Mouse (Mus musculus): ENCODE measurements around the gene Spop.
"Not testable (repeated sequence)": the region's sequence is repeated elsewhere in the genome, so short reads cannot be mapped to it uniquely, and the experiment has no call there.

Spop gene

DNA sequence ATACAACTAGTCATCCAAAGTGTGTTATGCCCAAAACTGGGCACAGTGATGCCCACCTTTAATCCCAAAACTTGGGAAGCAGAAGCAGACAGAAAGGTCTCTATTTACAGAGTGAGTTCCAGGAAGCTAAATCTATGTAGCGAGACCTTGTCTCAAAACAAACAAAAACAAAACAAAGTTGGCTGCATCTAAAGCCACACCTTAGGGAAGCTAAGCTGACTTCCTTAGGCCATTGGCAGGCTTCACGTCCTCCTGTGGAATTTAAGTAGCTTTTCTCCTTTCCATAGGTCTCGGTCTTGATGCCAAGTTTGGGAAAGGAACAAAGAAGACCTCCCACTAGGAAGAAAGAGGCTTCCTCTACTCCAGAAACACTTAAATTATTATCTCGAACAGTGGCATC is 22.7 kb upstream of the Spop start:
- DNase-seq (ENCODE audit: low read depth) = no peak

DNA sequence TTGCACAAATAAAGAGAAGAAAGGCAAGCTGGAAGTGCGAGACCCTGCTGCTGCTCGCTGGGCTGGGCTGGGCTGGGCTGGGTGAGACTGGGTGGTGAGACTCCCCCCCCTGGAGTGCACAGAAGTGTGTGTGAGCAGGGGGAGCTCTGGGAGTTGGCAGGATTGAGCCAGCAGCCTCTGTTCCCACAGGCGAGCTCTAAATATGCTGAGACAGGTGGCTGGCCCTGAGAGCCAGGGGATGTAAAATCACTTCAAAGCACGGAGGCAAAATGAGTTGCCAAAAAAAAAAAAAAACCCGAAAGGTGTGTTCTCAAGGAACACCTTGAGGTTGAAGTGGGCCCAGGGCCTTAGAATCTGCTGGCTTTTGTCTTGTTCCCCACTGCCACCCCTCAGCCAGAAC is 22.1 kb upstream of the Spop start:
- DNase-seq (ENCODE audit: low read depth) = no peak

DNA sequence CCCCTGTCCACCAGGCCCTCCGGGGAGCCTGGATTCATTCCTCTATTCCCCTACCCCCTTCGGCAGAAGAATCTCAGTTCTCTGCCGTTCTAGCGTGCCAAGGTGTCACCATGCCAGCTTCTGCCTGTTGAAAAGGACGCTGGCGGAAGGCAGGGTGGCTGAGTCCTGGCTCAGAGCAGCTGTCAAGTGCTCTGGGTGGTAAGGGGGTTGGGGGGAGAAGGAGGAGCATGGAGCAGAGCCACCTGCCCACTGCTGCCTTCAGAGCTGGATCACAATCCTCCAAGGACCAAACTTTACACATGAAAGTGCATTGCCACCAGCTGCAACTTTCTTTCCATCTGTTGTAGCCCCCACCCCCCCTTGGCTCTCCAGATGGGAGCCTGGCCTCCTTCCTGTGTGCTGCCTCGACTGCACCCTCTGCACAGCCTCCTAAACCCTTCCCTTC is 21.6 kb upstream of the Spop start:
- DNase-seq (ENCODE audit: low read depth) = no peak

DNA sequence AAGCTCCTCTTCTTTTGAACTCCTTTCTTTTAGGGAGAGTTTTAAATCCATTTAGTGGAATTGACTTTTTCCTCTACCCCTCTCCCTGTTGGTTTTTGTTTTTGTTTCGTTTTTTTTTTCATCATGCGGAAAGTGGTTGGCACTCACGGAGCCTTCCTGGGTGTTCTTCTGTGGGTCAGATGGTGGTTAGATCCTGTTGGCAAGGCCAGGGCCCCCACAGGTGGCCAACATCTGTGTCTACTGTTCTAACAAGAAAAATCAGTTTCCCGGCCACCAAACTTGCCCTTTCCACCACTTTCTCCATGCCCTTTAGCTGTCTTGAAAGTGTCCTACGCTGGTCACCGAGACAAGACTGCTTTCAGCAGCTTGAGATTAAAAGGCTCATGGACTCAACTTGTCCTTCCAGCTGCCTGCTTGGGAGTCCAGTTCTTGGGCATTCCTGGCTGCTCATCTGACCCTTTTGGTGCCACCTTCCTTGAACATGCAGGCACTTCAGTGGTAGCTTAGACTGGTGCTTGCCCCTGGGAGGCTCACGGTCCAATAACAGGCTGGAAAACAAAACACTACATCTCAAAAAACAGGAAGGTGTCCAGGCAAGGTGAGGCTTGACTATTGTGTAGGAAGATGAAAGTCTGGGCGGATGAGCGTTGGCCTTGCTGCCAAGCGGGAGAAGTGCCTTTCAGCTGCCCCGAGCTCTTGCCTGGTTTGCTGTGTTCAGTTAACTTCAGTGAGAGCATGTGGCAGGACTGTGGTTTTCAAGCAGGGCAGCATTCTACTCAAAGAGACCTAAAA is 21.0 kb upstream of the Spop start:
- no peak for DNase-seq (ENCODE audit: low read depth)

DNA sequence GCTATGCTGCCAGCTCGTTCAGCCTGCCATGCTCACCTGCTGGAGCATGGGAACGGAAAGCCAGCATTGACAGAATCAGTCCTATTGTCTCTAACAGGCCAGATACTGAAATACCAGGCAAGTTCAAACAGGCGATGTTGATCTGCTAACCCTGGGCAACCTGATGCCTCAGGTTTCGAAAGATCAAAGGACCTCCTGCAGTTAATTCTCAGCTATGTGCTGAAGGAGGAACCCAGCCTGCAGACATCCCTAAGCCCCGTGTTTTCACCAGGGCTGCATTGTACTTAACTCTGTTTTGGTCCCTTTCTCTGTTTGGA is 20.4 kb upstream of the Spop start:
- DNase-seq (ENCODE audit: low read depth) = no peak

DNA sequence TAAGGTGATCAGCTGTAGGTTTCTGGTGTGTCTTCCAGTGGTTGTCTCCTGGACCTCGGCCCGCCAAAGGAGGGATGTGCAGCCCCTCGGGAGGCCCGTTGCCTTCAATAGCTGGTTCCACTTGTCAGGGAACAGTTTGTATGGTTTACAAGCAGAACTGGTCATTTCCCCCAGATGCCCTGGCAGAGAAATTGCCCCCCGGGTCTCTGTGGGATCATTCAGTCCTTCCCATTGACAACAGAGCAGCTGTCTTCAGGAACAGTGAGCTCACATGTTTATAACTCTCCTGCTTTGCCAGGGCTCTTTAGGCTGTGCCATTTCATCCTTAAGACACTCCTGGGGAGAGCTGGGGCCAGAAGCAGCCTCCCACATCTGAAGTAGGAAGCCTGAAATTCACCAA is 19.8 kb upstream of the Spop start:
- no peak for DNase-seq (ENCODE audit: low read depth)

DNA sequence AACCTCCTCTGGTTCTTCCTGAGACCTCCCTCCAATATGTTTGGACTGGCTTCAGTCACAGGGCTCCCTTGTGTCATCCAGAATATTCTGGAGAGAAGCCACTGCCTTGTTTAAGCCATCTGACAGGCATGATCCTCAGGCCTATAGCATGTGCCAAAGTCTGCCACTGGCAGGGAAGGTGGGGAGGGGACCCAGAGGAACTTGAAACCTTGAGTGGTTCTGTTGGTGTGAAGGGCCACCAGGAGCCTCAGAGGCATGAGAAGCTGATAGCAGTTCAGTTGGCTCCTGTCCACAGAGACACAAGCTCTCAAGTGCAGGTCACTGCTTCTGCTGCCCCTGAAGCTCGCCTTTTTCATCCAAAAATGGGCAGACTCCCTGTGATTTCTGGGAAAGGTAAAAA is 17.3 kb upstream of the Spop start:
- no peak for DNase-seq (ENCODE audit: low read depth)

DNA sequence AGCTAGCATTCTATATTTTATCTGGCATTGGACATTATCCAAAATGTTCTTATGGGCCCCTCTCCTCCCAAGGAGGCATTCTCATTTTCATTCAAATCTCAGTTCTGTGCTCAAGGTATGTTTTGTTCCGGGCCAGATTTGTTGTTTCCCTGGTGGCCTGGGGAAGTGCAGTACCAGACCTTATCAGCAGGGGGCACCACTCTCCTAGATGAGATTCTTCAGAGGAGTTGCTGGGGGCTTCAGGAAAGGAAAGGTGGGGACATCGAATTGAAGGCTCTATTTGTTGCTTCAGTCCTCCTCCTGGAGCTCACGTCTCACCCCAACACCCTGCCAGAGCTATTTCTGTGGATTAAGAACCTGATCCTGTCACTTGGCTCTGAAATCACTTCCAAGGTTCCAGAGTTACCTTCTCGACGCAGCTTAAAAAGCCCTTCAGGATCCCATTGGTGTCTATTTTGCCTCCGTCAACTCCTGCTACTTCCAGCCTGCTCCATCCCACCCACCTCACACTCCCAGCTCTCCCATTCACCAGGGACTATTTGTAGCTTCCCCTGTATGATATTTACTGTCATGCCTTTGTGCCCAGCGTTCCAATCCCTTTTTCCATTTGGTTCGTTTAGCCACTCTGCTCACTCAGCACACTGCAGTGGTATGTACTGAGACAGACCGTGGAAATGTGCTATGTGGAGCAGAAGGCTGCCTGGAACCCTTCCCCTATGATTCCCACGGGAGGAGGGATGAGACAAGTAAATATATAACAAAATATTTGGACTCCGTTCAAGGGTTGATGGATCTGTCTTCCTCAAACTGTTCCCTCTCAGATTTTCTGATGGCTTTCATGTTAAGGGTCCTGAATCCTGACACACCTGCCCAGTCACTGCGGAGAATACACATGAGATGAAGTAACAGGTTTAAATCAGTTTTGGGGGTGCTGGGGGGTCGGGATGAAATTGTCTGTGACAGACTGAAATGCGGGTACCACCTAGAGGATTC is 15.7 kb upstream of the Spop start:
- DNase-seq (ENCODE audit: low read depth) = peak; percentile 53

DNA sequence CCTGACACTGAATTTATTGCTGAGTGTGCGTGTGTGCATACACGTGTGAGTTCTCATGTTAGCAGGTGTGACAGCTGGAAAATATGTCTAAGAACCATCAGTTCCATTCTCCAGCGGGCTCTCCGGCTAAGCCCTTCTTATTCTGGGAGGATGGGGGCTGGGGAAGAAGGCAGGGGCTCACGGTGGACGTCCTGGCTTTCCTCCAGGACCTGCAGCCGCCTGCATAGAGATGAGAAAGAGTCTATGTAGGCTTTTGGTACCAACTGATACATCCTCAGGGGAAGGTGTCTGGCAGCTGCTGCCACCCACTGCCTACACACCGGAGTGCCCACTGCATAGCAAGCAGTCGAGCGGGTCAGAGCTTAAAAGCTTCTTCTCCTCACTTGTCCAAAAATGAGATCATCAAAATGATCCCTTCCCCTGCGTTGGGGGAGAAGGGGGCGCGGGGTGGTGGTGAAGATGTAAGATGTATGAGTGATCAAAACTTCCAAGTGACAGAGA is 14.3 kb upstream of the Spop start:
- DNase-seq (ENCODE audit: low read depth) = no peak

DNA sequence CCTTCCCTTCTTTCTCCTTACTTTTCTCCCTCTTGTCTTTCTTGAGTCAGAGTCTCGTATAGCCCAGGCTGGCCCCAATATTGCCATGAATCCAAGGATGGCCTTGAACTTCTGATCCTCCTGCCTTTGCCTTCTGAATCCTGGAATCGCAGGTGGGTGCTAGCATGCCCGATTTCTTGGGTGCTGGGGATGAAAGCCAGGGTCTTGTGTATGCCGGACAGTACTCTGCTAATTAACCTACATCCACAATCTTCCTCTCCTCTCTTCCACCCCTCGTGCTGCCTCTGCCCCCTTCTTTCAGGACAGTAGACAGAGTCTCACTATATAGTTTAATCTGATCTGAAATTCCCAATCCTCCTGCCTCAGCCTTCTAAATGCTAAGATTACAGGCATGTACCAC is 12.3 kb upstream of the Spop start:
- no peak for DNase-seq (ENCODE audit: low read depth)

DNA sequence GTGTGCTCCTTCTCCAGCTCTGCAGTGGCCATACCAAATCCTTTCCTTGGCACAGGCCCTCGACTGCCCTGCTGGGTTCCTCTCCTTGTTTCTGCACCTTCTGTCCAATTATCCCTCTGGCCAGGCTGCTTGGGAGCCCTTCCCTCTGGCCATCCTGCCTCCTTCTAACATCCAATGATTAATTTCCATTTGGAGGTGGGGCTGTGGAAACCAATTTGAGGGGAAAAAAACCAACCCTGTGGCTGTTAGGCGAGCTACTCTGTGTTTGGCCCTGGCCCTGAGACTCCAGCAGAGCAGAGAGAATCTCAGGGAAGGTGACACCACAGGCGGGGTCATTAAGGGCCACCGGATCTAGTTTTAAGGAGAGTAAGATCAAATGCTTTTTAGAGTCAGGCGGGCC is 11.7 kb upstream of the Spop start:
- no peak for DNase-seq (ENCODE audit: low read depth)

DNA sequence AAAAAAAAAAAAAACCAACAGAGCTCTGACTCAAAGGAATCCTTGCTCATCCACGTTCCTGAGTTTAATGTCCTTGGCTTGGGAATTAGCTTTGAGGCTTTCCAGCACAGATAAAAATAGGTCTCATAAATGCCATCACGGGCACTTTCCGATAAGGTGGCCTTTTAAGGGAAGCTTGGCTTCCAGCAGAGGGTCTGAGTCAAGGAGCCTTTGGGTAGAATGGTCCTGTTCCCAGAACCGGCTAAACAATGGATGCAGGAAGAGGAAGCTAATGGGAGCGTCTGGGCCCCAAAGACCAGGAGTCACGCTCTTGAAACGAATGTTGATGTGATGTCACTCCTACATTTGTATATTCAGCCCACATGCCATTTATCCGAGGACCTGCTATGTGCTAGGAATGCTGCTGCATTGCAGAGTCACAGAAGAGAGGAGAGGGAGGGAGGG is 11.2 kb upstream of the Spop start:
- no peak for DNase-seq (ENCODE audit: low read depth)

DNA sequence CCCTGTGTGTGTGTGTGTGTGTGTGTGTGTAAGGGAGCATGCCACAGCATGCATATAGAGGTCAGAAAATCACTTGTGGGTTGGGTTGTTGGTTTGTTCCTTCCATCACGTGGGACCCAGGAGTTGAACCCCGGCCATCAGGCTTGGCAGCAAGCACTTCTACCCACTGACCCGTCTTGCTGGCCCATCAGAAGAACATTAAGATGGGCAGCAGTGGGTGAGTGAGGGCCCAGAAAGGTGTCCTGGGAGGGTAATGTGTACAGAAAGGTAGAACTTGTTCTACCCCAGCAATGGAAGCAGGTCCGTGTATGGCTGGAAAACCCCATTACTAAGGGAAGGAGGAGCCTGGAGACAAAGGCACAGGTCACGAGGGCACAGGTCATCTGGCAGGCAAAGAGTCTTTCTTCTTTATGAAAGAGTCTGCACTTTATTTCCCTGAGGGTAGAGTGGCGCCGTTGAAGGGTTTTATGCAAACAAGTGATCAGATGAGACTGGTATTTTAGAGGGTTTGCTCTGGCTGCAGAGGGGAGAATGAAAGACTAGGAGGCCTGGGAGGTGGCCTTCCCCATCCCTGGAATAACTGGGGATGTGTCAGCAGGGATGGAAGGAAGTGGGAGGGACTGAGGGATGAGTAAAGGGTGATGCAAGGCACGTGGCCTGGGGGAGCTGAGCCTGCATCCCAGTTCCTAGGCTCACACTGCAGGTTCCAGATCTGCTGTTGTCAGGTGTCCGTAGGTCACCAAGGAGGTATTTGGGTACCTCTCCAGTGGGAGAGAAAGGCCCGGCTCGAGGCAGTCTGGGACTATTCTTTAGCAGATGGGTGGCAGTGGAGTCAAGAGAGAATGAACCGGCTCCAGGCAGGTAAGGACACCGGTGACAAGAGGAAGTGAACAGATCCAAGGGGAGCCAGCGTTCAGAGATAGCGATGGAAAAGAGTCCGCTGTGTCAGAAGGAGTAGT is 10.2 kb upstream of the Spop start:
- DNase-seq (ENCODE audit: low read depth) = no peak

DNA sequence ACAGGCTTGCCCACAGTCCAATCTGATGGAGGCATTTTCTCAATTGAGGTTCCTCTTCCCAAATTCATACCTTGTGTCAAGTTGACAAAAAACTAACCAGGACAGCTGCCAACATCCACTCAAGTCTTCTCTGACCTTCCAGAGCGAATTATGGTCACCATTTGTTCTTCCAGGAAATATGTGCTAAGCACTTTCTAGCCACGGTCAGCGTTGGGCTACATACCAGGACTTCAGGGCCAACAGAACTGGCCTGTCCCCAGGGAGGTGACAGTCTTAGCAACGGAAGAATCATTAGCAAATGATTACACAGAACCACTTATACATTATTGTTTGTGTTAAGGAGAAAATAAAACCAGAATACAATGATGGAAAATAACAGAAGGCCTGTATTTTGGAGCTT is 8.1 kb upstream of the Spop start:
- no peak for DNase-seq (ENCODE audit: low read depth)

DNA sequence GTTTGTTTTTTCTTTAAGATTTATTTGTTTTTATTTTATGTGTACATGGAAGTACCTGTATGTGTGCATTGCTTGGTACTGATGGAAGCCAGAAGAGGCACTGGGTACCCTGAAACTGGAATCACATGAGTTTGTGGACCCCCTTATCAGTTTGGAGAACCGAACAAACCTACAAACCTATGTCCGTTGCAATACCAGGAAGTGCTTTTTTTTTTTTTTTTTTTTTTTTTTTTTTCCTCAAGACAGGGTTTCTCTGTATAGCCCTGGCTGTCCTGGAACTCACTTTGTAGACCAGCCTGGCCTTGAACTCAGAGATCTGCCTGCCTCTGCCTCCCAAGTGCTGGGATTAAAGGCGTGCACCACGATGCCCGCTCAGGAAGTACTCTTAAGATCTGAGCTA is 7.5 kb upstream of the Spop start:
- DNase-seq (ENCODE audit: low read depth) = not testable (repeated sequence)

DNA sequence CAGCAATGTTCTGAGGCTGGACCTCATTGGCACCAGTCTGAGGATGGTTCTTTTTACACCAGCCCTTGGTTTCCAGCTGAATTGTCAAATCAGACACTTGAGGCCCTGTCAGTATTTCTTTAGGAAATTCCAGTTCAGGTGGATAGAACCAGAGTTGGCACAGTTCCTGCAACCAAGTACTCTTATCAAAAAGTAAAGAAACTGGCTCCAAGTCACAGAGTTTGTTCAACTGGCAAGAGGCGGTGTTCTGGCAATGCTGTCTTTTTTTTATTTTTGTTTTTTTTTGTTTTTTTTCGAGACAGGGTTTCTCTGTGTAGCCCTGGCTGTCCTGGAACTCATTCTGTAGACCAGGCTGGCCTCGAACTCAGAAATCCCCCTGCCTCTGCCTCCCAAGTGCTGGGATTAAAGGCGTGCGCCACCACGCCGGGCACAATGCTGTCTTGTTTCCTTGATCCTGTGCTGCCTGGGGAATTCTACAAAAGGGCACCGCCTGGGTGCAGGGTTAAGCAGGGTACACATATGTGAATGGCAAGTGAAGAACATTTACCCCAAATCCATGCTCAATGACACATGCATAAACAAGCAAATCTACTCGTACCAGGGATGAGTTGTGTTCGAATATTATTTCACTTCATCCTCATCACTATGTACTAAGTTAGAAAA is 4.3 kb upstream of the Spop start:
- no peak for DNase-seq (ENCODE audit: low read depth)

DNA sequence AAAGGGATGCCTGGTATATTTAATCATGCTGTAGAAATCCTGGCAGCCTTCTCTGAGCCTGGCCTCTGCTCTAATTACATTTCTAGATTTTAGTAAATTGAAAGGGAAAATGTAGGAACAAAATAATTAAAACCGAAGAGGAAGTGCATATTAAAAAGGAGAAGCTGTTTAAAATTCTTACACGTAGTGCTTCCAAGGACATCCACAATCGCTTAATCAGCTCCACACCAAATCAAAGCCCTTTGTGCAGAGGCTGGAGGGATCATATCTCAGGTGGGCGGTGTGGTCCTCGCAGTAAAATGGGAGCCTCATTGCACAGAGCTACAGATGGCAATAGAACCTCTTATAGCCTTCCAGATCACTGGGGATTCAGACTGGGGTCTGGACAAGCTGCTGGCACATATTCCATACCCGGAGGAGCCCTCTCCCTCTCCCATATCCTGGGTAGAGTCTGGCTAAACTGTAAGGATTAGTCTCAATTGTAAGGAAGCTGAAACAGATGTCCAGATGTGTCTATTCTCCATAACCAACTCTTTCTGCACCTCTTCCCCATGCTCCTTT is 2.3 kb upstream of the Spop start:
- no peak for DNase-seq (ENCODE audit: low read depth)

DNA sequence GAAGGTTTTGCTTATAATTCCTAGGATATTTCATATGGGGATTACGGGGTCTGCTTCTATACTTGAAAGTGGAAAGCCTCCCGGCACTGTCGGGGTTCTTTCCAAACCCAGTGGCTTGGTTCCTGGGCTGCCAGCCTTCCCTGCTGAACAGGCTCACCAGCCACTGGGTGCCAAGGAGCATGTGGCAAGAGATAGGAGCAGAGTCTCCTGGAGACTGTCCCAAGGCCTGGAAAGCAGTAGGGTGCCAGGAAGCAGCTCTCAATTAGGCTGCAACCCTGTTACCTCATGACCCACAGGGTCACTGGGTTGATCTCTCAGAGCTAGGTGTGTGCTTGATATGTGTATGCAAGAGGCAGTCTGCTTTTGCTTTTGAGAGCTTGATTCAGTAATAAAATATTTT is 1.3 kb upstream of the Spop start:
- DNase-seq (ENCODE audit: low read depth) = no peak

DNA sequence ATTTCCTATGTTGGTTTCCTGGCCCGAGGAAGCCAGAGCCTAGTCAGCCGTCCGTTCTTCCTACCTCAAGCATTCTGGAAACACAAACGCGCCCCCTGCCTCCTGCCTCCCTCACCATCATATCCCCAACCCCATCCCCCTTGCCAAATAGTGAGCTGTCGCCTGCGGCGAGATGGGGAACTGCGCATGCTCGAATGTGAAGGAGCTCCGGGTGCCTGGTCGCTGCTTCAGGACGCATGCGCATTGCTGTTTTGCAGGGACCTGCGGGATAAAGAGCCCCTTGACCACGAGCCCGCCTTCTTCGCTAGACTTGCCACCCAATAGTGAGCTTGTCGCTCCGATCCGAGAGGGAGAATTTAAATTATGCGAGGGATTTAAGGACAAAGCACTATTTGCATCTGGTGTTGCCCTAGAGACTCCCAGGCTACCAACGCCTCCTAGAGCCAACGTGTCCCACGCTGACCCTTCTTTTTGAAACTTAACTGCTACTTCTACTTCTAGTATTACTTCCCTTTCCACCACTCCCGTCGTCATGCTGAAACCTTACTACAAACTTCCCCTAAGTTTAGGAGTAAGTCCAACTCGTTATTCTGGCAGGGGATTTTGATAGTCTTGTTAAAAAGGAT is 769 bp downstream of the Spop start:
- DNase-seq (ENCODE audit: low read depth) = peak; percentile 99

DNA sequence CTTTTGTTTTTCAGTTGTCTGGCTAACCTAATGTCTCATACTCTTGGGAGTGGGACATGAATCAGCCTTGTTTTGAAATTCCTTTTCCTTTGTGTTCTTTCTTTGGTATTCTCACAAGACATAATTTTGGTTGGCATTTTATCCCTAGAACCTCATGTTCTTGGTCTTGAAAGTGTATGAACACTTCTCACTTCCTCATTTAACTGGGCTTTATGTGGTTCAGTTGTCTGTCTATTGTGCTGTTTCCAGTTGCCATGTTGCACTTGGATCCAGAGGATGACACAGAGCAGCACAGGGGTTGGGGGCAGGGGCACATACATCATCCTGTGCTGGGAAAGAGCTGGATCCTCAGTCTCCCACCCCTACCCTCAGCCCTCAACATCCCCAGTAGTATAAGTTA is 2.1 kb downstream of the Spop start:
- peak; percentile 48 for DNase-seq (ENCODE audit: low read depth)

DNA sequence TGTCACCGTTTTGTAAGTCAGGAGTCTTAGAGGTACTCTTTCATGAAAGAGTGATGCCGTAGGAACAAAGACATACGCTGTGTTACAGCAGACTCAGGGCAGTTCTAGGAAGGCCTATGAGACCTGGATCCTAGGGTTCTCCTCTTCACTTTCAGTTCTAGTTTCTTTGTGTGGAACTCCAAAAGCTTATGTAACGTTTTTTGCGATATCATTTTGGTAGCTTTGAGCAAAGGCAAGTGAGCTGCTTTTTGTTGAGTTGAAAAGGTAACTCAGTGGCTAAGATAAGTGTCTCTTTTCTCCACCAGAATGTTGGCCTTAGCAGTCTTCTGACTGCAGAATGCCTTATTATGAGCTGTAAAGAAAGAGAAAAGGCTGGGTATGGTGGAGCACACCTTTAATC is 3.5 kb downstream of the Spop start:
- DNase-seq (ENCODE audit: low read depth) = no peak

Measured in 416B (cell line).